Mouse (Mus musculus) liver, postnatal 0 days (tissue): ENCODE data around the gene Mcam.

Experiments used
- CTCF ChIP-seq: sonication (generic); IDR thresholded peaks from 2 replicates; pipeline ENCODE4 v1.5.1; 2016; ENCODE audit warnings: antibody characterized with exemption, low read depth
- EP300 ChIP-seq: IDR thresholded peaks from 2 replicates; pipeline ENCODE4 v1.6.1; 2016; ENCODE audit warnings: antibody characterized with exemption, low read depth, mild to moderate bottlenecking

- peak; percentile 35 for TF ChIP-seq CTCF
- TF ChIP-seq EP300 = no peak
These were observed 9.9 kb downstream of the Mcam start for GRCm38 (mm10) chr9:44144023-44144717.
